Mouse (Mus musculus) bone marrow macrophage, adult 2 months (primary cell): ENCODE measurements around the gene Cox14. TPM values are rescaled to one million over a fixed set of nuclear protein-coding genes. Genes with fewer than 3 reads are reported as not detected.

ENCODE experiments used
- H3K27ac ChIP-seq: 2 replicates; pipeline ENCODE4 v1.5.1; 2012; ENCODE audit warnings: low read depth, low read length; ENCODE audit not compliant: insufficient read depth
- H3K4me1 ChIP-seq: 2 replicates; pipeline ENCODE4 v1.6.1; 2012; ENCODE audit warnings: low read length; ENCODE audit not compliant: control insufficient read depth, insufficient read depth
- H3K4me3 ChIP-seq: 2 replicates; pipeline ENCODE4 v1.5.1; 2012; ENCODE audit warnings: mild to moderate bottlenecking, low read length, moderate library complexity; ENCODE audit not compliant: insufficient read depth
- CTCF ChIP-seq: IDR thresholded peaks from 2 replicates; pipeline ENCODE4 v1.5.1; 2012; ENCODE audit warnings: low read depth, mild to moderate bottlenecking, low read length, moderate library complexity
- POLR2A ChIP-seq: IDR thresholded peaks from 2 replicates; pipeline ENCODE4 v1.6.1; 2012; ENCODE audit warnings: mild to moderate bottlenecking, low read depth, low read length, borderline replicate concordance
- polyA plus RNA-seq: library from polyadenylated mRNA; stranded (reverse); fragments of >200 nt; gene quantifications from 2 replicates; pipeline ENCODE4 v1.2.4, GENCODE M21; 2012; ENCODE audit not compliant: missing spikeins, insufficient read depth, insufficient read length

The Cox14 gene
- polyA plus RNA-seq, result 62.3 and 71.3 TPM in 2 replicates

- H3K27ac ChIP-seq, result peak within 1 kb of the TSS; percentile 95
- TF ChIP-seq POLR2A, result no peak
- peak; percentile 64 for TF ChIP-seq CTCF
- H3K4me3 ChIP-seq, result peak within 1 kb of the TSS; percentile 99
- peaks cover 20% of the 10 kb centered on the region for H3K4me1 ChIP-seq
Measured at GRCm38 (mm10) chr15:99725341-99726155, at the start of gene Cox14. Gene Cox14, plus strand, starts transcription at chr15:99725618.

GRCm38 (mm10) chr15:99677089-99677488 lies 48.3 kb upstream of the Cox14 start:
- TF ChIP-seq POLR2A (no peak), CTCF (no peak)
- Histone ChIP-seq H3K4me3 (no peak overlapping the region), H3K27ac (no peak overlapping the region), H3K4me1 (no peaks in the 10 kb centered on the region)

- Histone ChIP-seq H3K4me1 (no peaks in the 10 kb centered on the region), H3K4me3 (no peak overlapping the region), H3K27ac (no peak overlapping the region)
- TF ChIP-seq POLR2A (no peak), CTCF (peak; percentile 44)
Measured at GRCm38 (mm10) chr15:99678063-99678800, 47.2 kb upstream of the Cox14 start.

GRCm38 (mm10) chr15:99679008-99679407 lies 46.4 kb upstream of the Cox14 start:
- no peaks in the 10 kb centered on the region for H3K4me1 ChIP-seq
- H3K27ac ChIP-seq, result no peak overlapping the region
- H3K4me3 ChIP-seq, result no peak overlapping the region
- TF ChIP-seq POLR2A, result no peak
- no peak for TF ChIP-seq CTCF

GRCm38 (mm10) chr15:99682880-99683279 lies 42.5 kb upstream of the Cox14 start:
- Histone ChIP-seq H3K4me1 (no peaks in the 10 kb centered on the region), H3K27ac (no peak overlapping the region), H3K4me3 (no peak overlapping the region)
- TF ChIP-seq POLR2A, result no peak
- TF ChIP-seq CTCF, result peak; percentile 33

- H3K4me1 ChIP-seq, result no peaks in the 10 kb centered on the region
- no peak overlapping the region for H3K4me3 ChIP-seq
- no peak overlapping the region for H3K27ac ChIP-seq
- no peak for TF ChIP-seq CTCF
- no peak for TF ChIP-seq POLR2A
Measured at GRCm38 (mm10) chr15:99684156-99684555, 41.3 kb upstream of the Cox14 start.

GRCm38 (mm10) chr15:99688712-99689111 lies 36.7 kb upstream of the Cox14 start:
- Histone ChIP-seq H3K4me1 (no peaks in the 10 kb centered on the region), H3K27ac (no peak overlapping the region), H3K4me3 (no peak overlapping the region)
- TF ChIP-seq POLR2A (no peak), CTCF (peak; percentile 68)

- H3K4me1 ChIP-seq, result no peaks in the 10 kb centered on the region
- no peak overlapping the region for H3K27ac ChIP-seq
- H3K4me3 ChIP-seq, result no peak overlapping the region
- TF ChIP-seq POLR2A (no peak), CTCF (no peak)
Measured at GRCm38 (mm10) chr15:99690924-99691323, 34.5 kb upstream of the Cox14 start.

GRCm38 (mm10) chr15:99691976-99692375 lies 33.4 kb upstream of the Cox14 start:
- Histone ChIP-seq H3K27ac (no peak overlapping the region), H3K4me3 (no peak overlapping the region), H3K4me1 (no peaks in the 10 kb centered on the region)
- TF ChIP-seq CTCF (no peak), POLR2A (no peak)

GRCm38 (mm10) chr15:99697309-99697708 lies 28.1 kb upstream of the Cox14 start:
- TF ChIP-seq CTCF (no peak), POLR2A (no peak)
- Histone ChIP-seq H3K27ac (no peak overlapping the region), H3K4me3 (no peak overlapping the region), H3K4me1 (peaks cover 9% of the 10 kb centered on the region)
